Mouse (Mus musculus): ENCODE measurements around the gene Hist1h2ab.

DNA sequence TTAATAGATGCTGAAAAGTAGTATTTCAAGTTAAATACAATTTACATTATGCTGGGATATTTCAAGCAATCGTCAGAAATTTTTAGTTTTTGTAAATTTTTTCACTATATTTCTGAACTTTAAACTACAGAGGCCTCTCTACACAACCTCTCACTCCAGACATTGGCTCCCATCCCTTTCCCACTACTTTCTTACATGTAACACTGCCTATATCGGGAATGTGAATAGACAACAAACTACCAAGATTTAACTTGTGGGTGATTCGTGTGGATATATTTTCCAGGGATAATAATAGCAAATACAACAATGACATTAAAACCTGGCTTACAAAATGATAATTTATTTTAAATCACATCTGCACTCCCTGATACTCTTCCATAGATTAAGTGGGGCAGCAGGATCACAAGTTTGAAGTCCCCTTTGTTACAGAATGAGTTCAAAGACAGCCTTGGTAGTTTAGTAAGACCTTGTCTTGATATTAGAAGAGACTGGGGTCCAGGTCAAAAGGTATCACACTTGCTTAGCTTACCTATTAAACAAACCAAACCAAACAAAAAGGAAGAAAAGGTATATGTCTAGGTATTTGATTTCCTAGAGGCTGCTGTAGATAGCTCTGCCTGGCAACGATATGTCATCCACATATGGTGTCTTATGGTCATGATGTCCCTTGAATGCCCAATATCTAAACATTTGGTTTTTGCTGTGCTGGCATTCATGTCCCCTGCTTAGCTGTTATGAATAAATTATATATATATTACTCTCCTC lies 2.6 kb downstream of the Hist1h2ab start:
- TF ChIP-seq CTCF (conservative IDR thresholded peaks at IDR 0.05; ENCODE audit: insufficient read depth, insufficient read length, low read depth, low read length), result no peak
- TF ChIP-seq POLR2A (IDR thresholded peaks at IDR 0.05; ENCODE audit: low read depth, low read length), result no peak

All from kidney, adult 2 months (tissue).